Mouse (Mus musculus): ENCODE data around the gene Trabd.
A peak's percentile ranks its signal among the peaks of the same experiment; 100 is the strongest.

Trabd gene

DNA sequence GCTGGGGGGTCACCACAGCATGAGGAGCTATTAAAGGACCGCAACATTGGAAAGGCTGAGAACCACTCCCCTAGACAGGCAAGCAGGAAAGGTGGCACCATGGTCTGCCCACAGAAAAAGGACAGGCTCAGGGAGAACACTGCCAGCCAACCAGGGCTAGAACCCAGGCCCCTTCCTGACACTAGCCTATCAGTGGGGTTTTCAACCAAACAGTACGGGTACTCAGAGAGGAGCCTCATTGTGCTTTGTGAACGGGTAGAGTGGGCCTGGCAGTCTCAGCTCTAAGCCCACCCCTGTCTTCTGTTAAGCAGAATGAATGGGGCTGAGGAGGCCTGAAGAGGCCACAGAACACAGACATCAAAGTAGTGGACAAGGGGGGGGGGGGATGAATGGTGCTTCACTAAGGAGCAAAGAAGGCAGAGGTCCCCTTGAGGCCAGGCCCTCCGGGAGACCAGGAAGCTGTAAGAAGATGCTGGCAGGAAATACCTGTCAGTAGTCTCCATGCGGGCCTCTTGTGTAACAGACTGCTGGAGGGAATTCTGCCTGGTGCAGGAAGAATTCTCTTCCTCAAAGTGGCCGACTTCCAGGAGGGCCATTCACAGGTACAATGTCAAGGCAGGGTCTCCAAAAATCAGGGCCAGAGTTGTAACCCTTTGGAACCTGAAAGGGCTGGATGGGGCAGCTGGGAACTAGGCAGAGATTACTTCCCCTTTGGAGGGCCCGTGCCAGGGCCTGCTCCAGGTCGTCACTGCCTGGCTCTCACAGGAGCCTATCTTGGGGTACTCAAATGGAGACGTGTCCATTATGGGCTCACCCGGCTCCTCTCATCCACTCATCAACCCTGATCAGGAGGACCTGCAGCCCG, at the start of gene Trabd:
Gene Trabd (plus strand): TSS at position 512 of the 865 bp plus-strand sequence.
- peak in 1 of 2 experiments; percentile 28 for DNase-seq

DNA sequence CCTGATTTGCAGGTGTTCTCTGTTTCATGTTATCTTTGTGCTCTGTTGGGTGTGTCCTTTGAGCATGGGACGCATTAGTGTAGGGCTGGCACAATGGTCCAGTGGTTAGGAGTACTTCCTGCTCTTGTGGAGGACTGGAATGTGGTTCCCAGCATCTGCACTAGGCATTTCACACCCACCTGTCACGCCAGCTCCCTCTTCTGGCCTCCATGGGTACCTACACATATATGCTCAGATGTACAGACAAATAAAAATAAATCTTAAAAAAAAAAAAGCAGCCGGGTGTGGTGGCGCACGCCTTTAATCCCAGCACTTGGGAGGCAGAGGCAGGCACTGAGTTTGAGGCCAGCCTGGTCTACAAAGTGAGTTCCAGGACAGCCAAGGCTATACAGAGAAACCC, 30.5 kb upstream of the Trabd start:
- DNase-seq = no peak

GRCm38 (mm10) chr15:89046356-89046755, 28.6 kb upstream of the Trabd start:
- DNase-seq = no peak

DNA sequence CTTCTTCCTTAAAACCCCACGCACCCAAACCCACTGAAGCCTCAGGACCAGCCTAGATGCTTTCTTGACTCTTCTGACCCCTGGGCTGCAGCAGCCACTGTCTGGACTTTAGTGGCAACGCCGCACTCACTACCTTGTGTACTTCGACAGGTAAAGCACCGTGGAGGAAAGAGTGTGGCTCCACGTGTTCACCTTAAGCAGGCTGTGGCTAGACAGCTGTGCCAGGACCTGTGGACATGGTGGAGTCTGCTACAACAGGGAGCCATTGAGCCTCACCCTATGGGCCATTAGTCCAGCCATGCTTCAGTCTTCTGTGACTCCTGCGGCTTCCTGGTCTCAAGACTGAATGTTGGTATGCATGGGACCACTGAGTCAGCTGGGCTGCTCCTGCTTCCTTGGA, 20.3 kb upstream of the Trabd start:
- no peak for DNase-seq

DNA sequence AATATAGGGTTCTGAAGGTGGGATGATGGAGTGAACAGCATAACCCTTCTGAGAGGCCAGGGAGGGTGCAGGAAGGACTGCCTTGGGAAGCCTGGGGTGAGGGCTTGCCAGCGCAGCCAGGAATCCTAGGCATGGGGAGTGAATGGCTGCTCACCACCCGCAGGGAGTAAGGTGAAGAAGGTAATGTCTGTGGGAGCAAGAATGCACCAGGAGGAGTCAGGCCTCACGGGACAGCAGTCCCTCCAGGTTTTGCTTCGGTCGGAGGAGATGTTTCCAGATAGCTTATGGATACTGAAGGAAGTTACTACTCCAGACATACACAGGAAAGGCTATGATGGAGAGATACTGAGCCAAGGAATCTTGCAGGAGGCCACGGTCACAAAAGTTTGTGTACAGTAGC, 16.2 kb upstream of the Trabd start:
- DNase-seq = no peak

- DNase-seq = no peak
Observed at GRCm38 (mm10) chr15:89059161-89059931, 15.6 kb upstream of the Trabd start, which contains the start of gene Panx2. Gene Panx2 (plus strand): TSS chr15:89059734.

GRCm38 (mm10) chr15:89060032-89060681, 14.8 kb upstream of the Trabd start:
- DNase-seq = no peak

DNA sequence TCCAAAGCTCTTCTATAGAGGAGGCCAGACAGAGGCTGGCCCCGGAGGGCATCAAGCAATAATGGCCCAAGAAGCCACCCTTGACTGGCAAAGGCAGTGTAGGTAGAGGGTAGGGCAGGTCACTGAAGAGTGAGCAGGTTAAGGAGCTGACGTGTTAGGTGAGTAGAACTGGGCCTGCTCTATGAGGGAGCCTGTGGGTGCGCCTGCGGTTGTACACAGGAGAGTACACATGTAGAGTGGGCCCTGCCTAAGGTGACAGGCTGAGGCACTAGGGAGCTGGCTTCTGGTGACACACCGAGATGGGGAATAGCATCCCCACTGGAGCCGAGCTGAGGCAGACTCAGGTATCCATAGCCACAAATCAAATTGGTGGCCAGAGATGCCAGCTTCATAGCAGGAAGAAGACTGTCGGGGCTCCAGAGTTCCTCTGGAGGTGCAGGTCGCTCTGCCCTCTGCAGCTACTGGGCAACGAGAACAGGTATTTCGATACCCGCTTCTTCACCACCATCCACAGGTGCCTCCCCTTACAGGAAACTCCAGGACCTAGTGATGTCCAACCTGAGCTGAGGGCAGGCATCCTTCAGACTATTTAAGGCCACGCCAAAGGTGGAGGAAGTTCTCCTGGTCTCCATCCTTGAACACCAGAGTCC, 14.0 kb upstream of the Trabd start:
- DNase-seq = no peak

- DNase-seq = no peak
Observed at GRCm38 (mm10) chr15:89061761-89062517, 13.0 kb upstream of the Trabd start.

DNA sequence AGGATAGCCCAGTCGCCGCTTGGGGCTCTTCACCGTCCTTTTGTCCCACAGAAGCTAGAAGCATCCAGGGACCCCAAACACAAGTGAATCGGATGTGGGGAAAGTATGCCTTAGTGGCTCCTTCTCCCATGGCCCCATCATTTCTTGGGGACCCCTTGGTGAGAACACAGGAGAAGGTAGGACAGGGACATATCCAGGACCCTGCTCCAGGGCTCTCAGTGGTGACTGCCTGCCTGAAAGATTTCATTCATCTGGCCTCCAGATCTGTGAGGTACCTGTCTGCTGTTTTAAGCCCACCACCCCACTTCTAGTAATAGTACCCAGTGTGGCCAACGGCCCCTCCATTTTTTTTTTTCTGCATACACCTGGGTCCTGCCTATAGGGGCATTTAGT, 12.4 kb upstream of the Trabd start:
- no peak for DNase-seq

DNA sequence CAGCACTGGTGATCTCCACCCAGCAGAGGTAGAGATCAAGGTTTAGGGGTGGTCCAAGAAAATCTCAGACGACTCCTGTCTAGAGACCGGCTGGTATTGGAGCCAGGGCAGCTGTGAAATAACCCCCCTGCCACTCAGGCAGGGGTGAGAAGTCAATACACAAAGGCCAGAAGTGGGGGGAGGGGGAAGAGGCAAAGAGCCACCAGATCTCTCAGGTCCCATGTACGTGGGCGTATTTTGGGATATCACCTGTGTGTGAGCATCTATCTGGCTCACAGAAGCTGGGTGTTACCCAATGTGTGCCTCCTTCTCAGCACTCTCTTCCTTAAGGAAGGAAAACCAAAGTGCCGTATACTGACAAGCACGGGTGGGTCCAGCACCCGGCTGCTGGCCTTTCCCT, 11.9 kb upstream of the Trabd start:
- DNase-seq = no peak

GRCm38 (mm10) chr15:89063536-89063935, 11.4 kb upstream of the Trabd start:
- DNase-seq = no peak

DNA sequence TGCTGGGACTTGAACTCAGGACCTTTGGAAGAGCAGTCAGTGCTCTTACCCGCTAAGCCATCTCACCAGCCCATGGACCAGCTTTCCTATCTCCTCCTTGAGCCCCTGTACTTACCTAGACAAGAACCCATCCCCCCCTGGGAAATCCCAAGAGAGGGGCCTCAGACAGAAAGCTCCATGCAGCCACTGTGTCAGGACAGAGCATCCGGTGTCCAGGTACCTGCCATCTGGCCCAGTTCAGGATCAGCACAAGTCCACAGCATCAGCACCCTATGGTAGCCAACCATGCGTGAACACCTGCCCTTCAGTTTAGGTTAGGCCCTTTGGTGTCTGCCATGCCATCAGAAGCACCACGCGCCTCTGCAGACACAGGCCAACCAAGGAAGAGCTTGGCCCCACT, 10.0 kb upstream of the Trabd start:
- DNase-seq = no peak

DNA sequence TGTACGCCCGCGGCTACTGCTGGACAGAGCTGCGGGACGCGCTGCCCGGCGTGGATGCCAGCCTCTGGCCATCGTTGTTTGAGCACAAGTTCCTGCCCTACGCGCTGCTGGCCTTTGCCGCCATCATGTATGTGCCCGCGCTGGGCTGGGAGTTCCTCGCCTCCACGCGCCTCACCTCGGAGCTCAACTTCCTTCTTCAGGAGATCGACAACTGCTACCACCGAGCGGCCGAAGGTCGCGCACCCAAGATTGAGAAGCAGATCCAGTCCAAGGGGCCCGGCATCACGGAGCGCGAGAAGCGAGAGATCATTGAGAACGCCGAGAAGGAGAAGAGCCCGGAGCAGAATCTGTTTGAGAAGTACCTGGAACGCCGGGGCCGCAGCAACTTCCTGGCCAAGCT, 7.3 kb upstream of the Trabd start:
- DNase-seq = no peak

GRCm38 (mm10) chr15:89068226-89068625, 6.7 kb upstream of the Trabd start:
- DNase-seq = no peak

GRCm38 (mm10) chr15:89069336-89069840, 5.5 kb upstream of the Trabd start:
- DNase-seq = no peak

DNA sequence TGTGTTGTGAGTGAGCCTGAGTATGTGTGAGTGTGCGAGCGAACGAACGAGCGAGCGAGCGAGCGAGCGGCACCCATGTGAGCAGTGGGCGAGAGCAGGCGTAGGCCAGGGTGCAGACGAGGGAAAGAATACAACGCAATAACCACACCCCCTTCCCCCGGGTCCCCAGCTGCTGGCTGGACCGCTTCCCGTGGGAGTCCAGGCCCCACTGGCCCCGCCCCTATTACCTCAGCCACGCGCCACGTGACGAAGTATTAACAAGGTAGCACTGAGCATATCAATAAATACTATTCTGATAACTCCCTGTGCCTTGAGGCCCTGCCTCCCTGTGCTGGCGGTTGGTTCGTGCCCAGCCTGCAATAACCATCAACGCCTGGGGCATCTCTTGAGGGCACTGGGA, 4.3 kb upstream of the Trabd start:
- no peak for DNase-seq

DNA sequence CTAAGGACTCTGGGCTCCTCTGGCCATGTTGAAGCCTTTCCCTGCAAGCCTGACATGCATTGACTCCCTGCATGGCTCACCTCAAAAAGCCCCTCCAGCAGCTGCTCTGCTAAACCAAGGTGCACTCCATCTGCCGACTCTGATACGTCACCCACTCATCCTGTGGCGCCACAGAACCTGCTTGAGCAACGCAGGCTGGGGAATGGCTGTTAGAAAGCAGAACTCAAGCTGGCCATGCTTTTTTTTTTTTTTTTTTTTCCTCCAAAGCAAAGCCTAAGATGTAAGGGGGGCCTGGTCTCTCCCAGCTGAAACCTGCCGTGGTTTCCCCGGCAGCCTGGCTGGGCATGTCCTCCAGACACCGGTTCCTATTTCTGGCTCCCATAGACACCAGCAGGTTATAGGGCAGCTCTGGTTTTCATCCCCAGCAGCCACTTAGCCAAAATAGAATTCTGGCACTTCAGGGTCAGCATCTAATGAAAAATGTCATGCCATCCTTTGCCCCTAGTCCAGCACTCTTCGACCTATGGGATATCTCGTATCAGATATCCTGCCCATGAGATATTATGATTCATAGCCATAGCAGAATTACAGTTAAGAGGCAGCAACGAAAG, 826 bp upstream of the Trabd start:
- DNase-seq = no peak

- DNase-seq = peak; percentile 86 to 92
Observed at GRCm38 (mm10) chr15:89075478-89076147, 689 bp downstream of the Trabd start.

- DNase-seq = peak; percentile 44 to 53
Observed at GRCm38 (mm10) chr15:89076156-89076731, 1.3 kb downstream of the Trabd start.
